Mouse (Mus musculus) hindbrain, embryonic 13.5 days (tissue): ENCODE measurements around the gene Hmgcs1. TPM values are rescaled to one million over a fixed set of nuclear protein-coding genes. Genes with fewer than 3 reads are reported as not detected.
A peak's percentile ranks its signal among the peaks of the same experiment; 100 is the strongest.
"Not testable (repeated sequence)": the region's sequence is repeated elsewhere in the genome, so short reads cannot be mapped to it uniquely, and the experiment has no call there.

ENCODE experiments used
- ATAC-seq: fragments of 200-750 bp; cut with Nextera tagmentation; 2 replicates; pipeline ENCODE4 v1.8.0; 2017; ENCODE audit warnings: moderate TSS enrichment; ENCODE audit not compliant: low FRiP score
- H3K27ac ChIP-seq: fragments of 300-500 bp; sonication (generic); 2 replicates; pipeline ENCODE4 v1.5.1; 2015; ENCODE audit warnings: inconsistent platforms, mild to moderate bottlenecking, moderate library complexity
- H3K27me3 ChIP-seq: fragments of 300-500 bp; sonication (generic); 2 replicates; pipeline ENCODE4 v1.6.1; 2015; ENCODE audit warnings: mild to moderate bottlenecking, inconsistent platforms
- H3K36me3 ChIP-seq: fragments of 300-500 bp; sonication (generic); 2 replicates; pipeline ENCODE4 v1.6.1; 2015; ENCODE audit warnings: mild to moderate bottlenecking, inconsistent platforms
- H3K4me1 ChIP-seq: fragments of 300-500 bp; sonication (generic); replicated peaks from 2 replicates; pipeline ENCODE4 v1.6.1; 2015; ENCODE audit warnings: inconsistent platforms
- H3K4me2 ChIP-seq: fragments of 300-500 bp; sonication (generic); 2 replicates; pipeline ENCODE4 v1.6.1; 2015; ENCODE audit warnings: inconsistent platforms, mild to moderate bottlenecking, moderate library complexity
- H3K4me3 ChIP-seq: fragments of 300-500 bp; sonication (generic); 2 replicates; pipeline ENCODE4 v1.5.1; 2015; ENCODE audit warnings: mild to moderate bottlenecking, inconsistent platforms
- H3K9ac ChIP-seq: fragments of 300-500 bp; sonication (generic); 2 replicates; pipeline ENCODE4 v1.6.1; 2015; ENCODE audit warnings: mild to moderate bottlenecking, inconsistent platforms
- H3K9me3 ChIP-seq: fragments of 300-500 bp; sonication (generic); 2 replicates; pipeline ENCODE4 v1.6.1; 2016; ENCODE audit warnings: inconsistent platforms
- WGBS: fragments of 180-500 bp; shearing (Covaris S2); methylation state at CpG from one replicate; pipeline ENCODE4 v1.1.7; 2015; 5-methylcytosine and 5-hydroxymethylcytosine counted together
- polyA plus RNA-seq: library from polyadenylated mRNA; unstranded; fragments of >200 nt; fragmentation: Nextera tagmentation; extraction: Ambion mirVana; gene quantifications from 2 replicates; pipeline ENCODE4 v1.2.1, GENCODE M21; 2015

Gene Hmgcs1
- polyA plus RNA-seq, 1 experiment from 2014 or later: 423 TPM

DNA sequence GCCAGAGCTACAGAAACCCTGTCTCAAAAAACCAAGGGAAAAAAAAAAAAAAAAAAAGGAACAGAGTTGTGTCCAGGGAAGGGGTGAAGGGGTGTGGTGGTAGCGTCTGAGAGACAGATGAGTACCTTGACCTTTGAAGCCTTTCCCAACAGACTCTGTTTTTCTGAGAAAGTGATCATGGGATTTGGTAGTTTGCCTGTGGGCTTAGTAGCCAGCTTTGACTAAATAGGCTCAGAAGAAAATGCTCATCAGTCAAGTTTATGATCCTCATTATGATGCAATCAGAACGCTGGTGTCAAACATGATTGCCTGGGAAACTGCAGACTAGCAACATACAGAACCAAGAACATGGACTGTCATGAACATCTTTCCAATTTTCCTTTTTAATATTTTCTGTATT, 10.5 kb upstream of the Hmgcs1 start:
- Histone ChIP-seq H3K9ac (no peak overlapping the region), H3K4me2 (no peak overlapping the region), H3K27ac (no peak overlapping the region), H3K4me1 (no peaks in the 10 kb centered on the region), H3K36me3 (no peaks in the 10 kb centered on the region), H3K4me3 (no peak overlapping the region), H3K9me3 (no peaks in the 10 kb centered on the region), H3K27me3 (no peaks in the 10 kb centered on the region)
- 53% methylated on average over 2 of the region's 2 CpGs for WGBS
- no peak for ATAC-seq

DNA sequence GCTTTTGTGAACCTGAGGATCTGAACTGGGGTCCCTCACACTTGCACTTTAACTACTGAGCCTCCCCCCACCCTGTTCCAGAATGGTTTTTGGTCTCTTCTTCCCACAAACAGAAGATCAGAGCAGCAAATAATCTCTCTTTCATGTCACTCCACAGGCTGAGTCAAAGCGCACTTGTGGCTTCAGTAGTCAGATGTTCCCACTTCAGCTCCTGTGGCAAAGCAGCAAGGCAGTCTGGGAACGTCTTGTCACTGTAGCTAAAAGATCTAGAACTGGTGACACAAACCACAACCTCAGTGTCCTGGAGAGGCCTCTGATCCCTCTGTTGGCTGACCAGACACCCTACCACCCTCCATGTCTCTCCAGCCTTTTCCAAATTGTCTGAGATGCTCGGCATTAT, 9.0 kb upstream of the Hmgcs1 start:
- no peaks in the 10 kb centered on the region for H3K27me3 ChIP-seq
- no peaks in the 10 kb centered on the region for H3K9me3 ChIP-seq
- 85% methylated on average over 3 of the region's 3 CpGs for WGBS
- ATAC-seq: no peak
- H3K27ac ChIP-seq: no peak overlapping the region
- no peak overlapping the region for H3K4me3 ChIP-seq
- no peaks in the 10 kb centered on the region for H3K4me1 ChIP-seq
- no peaks in the 10 kb centered on the region for H3K36me3 ChIP-seq
- no peak overlapping the region for H3K4me2 ChIP-seq
- H3K9ac ChIP-seq: no peak overlapping the region

DNA sequence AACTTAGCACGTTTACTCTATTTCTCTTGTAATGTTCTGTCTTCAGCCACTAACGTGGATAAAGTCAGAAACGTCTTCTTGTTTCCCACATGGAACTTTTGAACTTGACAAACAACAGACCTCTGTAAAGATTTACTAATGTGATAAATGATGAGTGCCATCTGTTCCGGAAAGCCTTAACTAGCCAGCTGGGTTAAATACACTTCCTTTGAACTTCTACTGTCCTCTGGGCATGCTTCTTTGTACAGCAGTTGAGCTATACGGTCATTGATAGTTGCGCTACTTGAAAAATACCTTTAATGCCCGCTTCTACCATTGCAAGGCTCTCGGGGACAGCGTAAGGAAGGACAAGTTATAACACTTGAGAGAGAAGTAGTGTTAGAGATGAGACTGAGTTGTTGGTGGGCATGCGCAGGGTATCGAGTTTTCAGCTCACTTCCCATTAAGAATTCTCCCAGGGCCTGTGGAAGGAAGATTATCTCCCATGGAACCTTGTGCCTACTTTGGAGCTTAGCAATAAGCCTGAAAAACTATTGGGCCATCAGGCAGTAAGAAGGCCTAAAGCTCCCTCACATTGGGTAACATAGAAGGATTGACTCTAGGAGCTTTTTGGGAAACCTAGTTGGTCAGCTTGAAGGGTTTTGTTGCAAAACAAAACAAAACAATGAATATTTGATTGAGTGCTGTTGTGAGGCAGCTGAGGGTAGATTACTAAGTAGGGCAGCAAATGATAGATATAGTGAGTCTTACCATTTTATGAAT, 5.6 kb upstream of the Hmgcs1 start:
- H3K4me3 ChIP-seq: no peak overlapping the region
- ATAC-seq: no peak
- no peaks in the 10 kb centered on the region for H3K9me3 ChIP-seq
- H3K4me2 ChIP-seq: no peak overlapping the region
- peaks cover 12% of the 10 kb centered on the region for H3K4me1 ChIP-seq
- H3K36me3 ChIP-seq: no peaks in the 10 kb centered on the region
- no peak overlapping the region for H3K9ac ChIP-seq
- H3K27me3 ChIP-seq: no peaks in the 10 kb centered on the region
- WGBS: 80% methylated on average over 11 of the region's 11 CpGs
- H3K27ac ChIP-seq: no peak overlapping the region

DNA sequence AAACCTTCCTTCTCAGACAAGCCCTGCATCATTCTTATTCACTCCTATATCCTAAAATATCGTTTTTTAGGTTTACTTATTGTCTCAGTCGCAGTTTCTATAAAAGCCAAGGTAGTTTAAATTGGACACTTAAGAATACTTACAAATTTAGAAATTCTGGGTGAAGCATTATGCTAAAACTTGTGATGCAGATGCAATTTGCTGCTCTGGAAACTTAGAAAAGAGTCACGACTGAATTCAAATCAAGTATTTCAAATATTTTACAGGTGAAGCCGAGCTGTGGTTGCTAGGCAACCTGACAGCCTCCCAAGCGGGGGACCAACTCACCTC, 505 bp upstream of the Hmgcs1 start:
- Histone ChIP-seq H3K4me2 (peak overlapping the region; percentile 51), H3K27me3 (no peaks in the 10 kb centered on the region), H3K27ac (peak overlapping the region; percentile 87), H3K9ac (no peak overlapping the region), H3K9me3 (no peaks in the 10 kb centered on the region), H3K4me1 (peaks cover 44% of the 10 kb centered on the region), H3K36me3 (no peaks in the 10 kb centered on the region; the same call in 1 of the 2 replicates), H3K4me3 (peak overlapping the region; percentile 96)
- ATAC-seq: no peak
- 8% methylated on average over 5 of the region's 5 CpGs for WGBS

DNA sequence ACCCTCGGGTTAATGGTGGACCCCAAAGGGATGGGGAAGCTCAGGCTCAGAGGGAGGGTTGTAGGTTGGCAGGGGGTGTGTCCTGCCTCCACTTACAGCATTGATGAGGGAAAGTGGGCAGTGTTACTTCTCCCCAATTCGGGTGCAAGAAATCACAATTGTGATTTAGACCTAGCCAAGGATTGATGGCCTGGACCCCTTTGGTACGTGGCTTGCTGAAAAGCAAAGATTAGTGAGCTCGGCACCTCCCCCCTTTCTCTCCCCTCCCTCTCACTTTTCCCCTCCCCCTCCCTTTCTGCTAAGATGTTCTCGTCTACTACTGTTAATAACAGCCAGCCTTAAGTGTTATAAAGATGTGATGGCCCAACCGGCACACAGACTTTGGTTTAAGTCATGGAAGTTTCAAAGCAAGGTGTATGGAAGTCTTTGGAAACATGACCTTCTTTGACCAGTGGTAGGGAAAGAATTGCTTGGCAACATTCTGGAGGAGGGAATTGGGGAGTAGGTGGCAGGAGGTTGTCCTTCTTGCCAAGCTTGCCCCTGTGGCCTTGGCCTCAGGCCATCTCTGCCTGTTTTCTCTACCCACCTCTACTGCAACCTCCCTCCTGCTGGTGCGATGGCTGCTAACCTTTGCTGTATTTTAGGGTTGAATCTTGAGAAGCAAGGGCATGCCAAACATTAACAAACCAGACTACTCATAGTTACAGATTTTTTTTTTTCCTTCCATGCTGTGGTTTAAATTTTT, 869 bp downstream of the Hmgcs1 start:
- H3K9ac ChIP-seq: peak overlapping the region; percentile 98

DNA sequence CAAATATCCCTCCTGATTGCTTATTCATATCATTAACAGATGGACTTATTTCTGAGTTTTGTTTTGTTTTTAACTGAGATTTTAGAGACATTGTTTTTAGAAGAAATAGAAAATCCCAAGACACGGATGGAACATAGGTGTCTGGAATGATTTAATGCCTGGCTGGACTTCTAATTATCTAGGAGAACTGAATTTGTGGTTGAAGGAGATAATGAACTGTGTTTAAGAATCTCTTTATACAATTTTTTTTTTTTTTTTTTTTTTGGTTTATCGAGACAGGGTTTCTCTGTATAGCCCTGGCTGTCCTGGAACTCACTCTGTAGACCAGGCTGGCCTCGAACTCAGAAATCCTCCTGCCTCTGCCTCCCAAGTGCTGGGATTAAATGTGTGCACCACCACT, 1.8 kb downstream of the Hmgcs1 start:
- H3K9ac ChIP-seq: peak overlapping the region; percentile 98
- not testable (repeated sequence) for H3K27ac ChIP-seq, H3K9me3 ChIP-seq, H3K27me3 ChIP-seq, H3K36me3 ChIP-seq, ATAC-seq
- H3K4me1 ChIP-seq: peaks cover 58% of the 10 kb centered on the region
- peak overlapping the region; percentile 96 for H3K4me3 ChIP-seq
- 65% methylated on average over 3 of the region's 3 CpGs for WGBS
- peak overlapping the region; percentile 86 for H3K4me2 ChIP-seq

More for the DNA sequence above, 869 bp downstream of the Hmgcs1 start:
- Histone ChIP-seq H3K27me3 (no peaks in the 10 kb centered on the region), H3K27ac (peak overlapping the region; percentile 100), H3K9me3 (no peaks in the 10 kb centered on the region), H3K4me2 (peak overlapping the region; percentile 86), H3K36me3 (peaks cover 2% of the 10 kb centered on the region; the same call in 1 of the 2 replicates), H3K4me3 (peak overlapping the region; percentile 96), H3K4me1 (peaks cover 54% of the 10 kb centered on the region)
- 5% methylated on average over 7 of the region's 7 CpGs for whole genome bisulfite sequencing
- ATAC-seq: peak; percentile 24; the same call in 1 of the 2 replicates

DNA sequence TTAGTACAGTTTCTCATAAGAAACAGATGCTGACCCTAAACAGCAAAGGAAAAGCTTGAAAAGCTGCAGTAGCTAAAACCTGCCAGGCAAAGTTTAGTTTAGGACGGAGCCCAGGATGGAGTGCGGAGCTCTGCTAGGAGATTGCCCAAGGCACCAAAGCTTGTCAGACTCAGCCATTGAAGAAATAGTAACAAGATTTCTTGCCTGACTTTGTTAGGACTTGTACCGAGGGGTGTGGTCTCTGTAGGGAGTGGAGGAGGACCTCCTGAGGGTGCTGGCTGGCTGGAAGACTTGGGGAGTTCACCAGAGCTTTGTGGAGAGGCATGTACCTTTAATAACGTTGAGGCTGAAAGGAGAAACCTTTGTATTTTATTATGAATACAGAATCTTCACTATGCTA, 5.5 kb downstream of the Hmgcs1 start:
- Histone ChIP-seq H3K9ac (peak overlapping the region; percentile 49; the same call in 1 of the 2 replicates), H3K27me3 (no peaks in the 10 kb centered on the region), H3K27ac (no peak overlapping the region), H3K4me2 (0 out of 2 replicates have a peak overlapping the region, but pooled peaks have one; percentile 1), H3K4me3 (no peak overlapping the region), H3K9me3 (no peaks in the 10 kb centered on the region), H3K36me3 (peaks cover 15% of the 10 kb centered on the region), H3K4me1 (peaks cover 51% of the 10 kb centered on the region)
- no peak for ATAC-seq
- 64% methylated on average over 4 of the region's 4 CpGs for WGBS

DNA sequence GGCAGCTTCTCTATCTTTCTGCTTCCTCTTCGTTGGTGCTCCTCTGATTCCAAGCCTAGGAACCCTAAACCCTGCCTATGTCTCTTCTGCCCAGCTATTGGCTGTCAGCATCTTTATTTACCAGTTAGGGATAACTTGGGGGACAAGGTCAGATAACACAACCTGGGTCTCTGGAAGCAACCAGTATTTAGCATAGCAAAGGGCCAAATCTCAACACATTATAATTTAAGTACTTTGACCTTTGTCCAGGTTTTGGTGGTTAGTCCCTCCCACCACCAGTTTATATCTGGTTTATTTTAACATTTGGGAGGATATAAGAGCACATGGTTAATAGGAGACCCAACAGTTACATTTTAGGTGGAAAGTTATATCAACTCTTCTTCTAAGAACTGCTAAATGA, 6.3 kb downstream of the Hmgcs1 start:
- no peak for ATAC-seq
- peaks cover 23% of the 10 kb centered on the region for H3K36me3 ChIP-seq
- WGBS: 81% methylated on average over 1 of the region's 1 CpGs
- H3K4me1 ChIP-seq: peaks cover 46% of the 10 kb centered on the region
- no peak overlapping the region for H3K4me3 ChIP-seq
- no peak overlapping the region for H3K27ac ChIP-seq
- no peaks in the 10 kb centered on the region for H3K9me3 ChIP-seq
- no peak overlapping the region for H3K4me2 ChIP-seq
- H3K9ac ChIP-seq: no peak overlapping the region
- H3K27me3 ChIP-seq: no peaks in the 10 kb centered on the region

DNA sequence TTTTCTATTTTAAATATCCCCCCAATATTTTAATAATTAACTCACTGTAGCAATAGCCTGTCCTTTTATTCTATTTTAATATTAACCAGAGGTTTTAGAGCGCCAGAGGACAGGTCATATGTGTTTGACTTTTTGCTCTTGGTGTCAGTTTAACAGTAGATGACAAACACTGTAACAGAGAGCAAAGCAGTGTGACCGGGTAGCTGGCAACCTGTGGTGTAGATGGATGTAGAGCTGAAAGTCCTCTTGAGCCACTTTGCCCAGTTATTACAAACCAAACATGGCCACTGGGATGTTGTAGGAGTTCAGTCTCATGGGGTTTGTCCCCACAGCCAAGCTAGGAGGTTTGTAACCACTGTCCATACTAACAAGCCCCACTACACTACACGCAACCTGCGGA, 8.3 kb downstream of the Hmgcs1 start:
- WGBS: 83% methylated on average over 4 of the region's 4 CpGs
- H3K27me3 ChIP-seq: no peaks in the 10 kb centered on the region
- H3K9ac ChIP-seq: no peak overlapping the region
- no peak overlapping the region for H3K4me2 ChIP-seq
- peaks cover 38% of the 10 kb centered on the region for H3K36me3 ChIP-seq
- ATAC-seq: no peak
- H3K27ac ChIP-seq: no peak overlapping the region
- H3K9me3 ChIP-seq: no peaks in the 10 kb centered on the region
- peaks cover 31% of the 10 kb centered on the region for H3K4me1 ChIP-seq
- no peak overlapping the region for H3K4me3 ChIP-seq

DNA sequence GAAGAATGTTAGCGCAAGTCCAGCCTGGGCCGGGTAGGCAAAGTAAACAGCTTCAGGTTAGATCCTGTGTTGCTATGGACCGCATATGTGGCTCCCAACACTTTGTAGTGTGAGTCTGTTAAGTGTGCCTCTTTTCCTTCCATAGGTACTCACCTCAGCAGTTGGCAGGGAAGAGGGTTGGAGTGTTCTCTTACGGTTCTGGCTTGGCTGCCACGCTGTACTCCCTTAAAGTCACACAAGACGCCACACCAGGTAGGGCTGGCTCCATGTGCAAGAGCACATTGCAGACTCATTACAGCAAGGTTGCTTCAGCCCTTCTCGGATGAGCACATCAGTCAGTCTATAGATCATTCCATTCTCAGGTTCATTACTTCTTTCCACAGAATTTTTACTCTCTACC, 14.1 kb downstream of the Hmgcs1 start:
- WGBS: 95% methylated on average over 7 of the region's 7 CpGs

DNA sequence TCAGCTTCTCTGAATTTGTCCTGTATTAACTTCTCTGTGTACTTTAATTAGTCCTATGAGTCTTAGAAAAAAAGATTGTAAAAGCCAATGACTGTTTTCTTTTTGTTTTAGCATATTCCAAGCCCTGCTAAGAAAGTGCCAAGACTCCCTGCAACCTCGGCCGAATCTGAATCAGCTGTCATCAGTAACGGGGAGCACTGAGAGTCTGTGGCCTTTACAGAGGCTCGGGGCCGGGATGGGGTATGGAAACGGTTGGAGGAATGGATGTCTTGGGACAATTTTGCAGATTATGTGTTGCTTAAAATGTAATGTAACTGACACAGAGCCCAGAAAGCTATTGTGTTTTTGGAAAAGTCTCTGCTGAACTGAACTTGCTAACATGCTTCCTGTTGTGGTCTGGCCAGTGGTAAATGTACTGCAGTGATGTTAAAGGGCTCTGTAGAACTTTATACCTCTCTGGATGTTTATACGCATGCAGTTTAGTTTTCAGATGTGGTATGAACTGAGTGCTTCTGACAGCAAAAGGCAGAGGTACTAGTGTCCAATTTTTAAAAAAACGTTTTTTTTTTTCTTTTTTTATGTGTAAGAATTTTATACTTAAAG, 16.2 kb downstream of the Hmgcs1 start:
- H3K4me1 ChIP-seq, H3K27me3 ChIP-seq, H3K9ac ChIP-seq, H3K9me3 ChIP-seq, H3K4me3 ChIP-seq, H3K27ac ChIP-seq, ATAC-seq, H3K4me2 ChIP-seq: not testable (repeated sequence)
- 85% methylated on average over 8 of the region's 8 CpGs for WGBS
- peaks cover 87% of the 10 kb centered on the region for H3K36me3 ChIP-seq

More for the DNA sequence above, 14.1 kb downstream of the Hmgcs1 start:
- Histone ChIP-seq H3K27ac (no peak overlapping the region), H3K9me3 (no peaks in the 10 kb centered on the region), H3K36me3 (peaks cover 85% of the 10 kb centered on the region), H3K27me3 (no peaks in the 10 kb centered on the region), H3K4me3 (no peak overlapping the region), H3K4me2 (no peak overlapping the region), H3K4me1 (no peaks in the 10 kb centered on the region), H3K9ac (no peak overlapping the region)
- no peak for ATAC-seq

DNA sequence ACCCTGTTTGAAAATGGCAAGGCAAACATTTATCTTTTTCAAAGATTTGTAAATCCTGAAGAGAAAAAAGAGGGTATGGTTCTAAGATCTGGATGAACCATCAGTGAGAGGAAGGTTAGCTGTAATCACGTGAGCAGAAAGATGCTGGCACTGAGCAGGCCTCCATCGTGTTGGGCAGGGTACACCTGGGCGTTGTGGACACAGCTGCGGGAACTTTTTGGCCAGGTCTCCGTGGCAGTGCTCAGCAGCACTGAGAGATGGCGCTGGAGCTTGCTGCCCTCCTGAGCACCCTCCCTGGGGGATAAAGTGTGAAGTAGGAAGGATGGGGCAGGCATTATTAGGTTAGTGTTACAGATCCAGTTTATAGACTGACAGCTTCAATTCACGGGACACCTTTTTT, 16.8 kb downstream of the Hmgcs1 start:
- Histone ChIP-seq H3K9ac (no peak overlapping the region), H3K27ac (no peak overlapping the region), H3K4me3 (no peak overlapping the region), H3K36me3 (peaks cover 83% of the 10 kb centered on the region), H3K9me3 (no peaks in the 10 kb centered on the region), H3K27me3 (no peaks in the 10 kb centered on the region), H3K4me1 (no peaks in the 10 kb centered on the region), H3K4me2 (no peak overlapping the region)
- WGBS: 86% methylated on average over 7 of the region's 7 CpGs
- ATAC-seq: no peak
